Mouse (Mus musculus): ENCODE measurements around the gene Myo1g. TPM values are rescaled to one million over a fixed set of nuclear protein-coding genes. Genes with fewer than 3 reads are reported as not detected.
"Not testable (repeated sequence)": the region's sequence is repeated elsewhere in the genome, so short reads cannot be mapped to it uniquely, and the experiment has no call there.

Gene Myo1g
- polyA plus RNA-seq, 1 experiment from 2014 or later = 0.53 TPM

DNA sequence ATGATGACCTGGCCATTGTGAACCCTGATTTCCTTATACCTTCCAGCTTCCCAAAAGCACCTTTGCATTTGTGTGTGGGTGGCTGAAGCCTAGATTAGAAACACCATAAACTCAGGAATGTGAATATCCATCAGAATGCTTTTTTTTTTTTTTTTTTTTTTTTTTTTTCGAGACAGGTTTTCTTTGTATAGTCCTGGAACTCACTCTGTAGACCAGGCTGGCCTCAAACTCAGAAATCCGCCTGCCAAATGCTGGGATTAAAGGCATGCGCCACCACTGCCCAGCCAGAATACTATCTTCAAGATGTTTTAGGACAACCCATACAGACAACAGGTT lies 25.1 kb upstream of the Myo1g start:
- H3K27me3 ChIP-seq (ENCODE audit: control insufficient read depth, insufficient read depth, low read depth, low read length) = no peaks in the 10 kb centered on the region
- H3K4me1 ChIP-seq (ENCODE audit: control insufficient read depth, insufficient read depth, low read length) = peaks cover 16% of the 10 kb centered on the region
- peak overlapping the region; percentile 94 for H3K4me3 ChIP-seq (ENCODE audit: low read depth, low read length)
- H3K9ac ChIP-seq (ENCODE audit: low read depth, low read length) = peak overlapping the region; percentile 90
- peak; percentile 37 for ATAC-seq
- peak overlapping the region; percentile 92 for H3K27ac ChIP-seq (ENCODE audit: low read length)
- WGBS = 21% methylated on average over 3 of the region's 3 CpGs
- no peaks in the 10 kb centered on the region for H3K36me3 ChIP-seq (ENCODE audit: control insufficient read depth, insufficient read depth, low read length)
- peak overlapping the region; percentile 89 for H3K4me2 ChIP-seq (ENCODE audit: low read length)
- no peaks in the 10 kb centered on the region for H3K9me3 ChIP-seq (replicated peaks; ENCODE audit: control insufficient read depth, low read length, poor library complexity, severe bottlenecking)

DNA sequence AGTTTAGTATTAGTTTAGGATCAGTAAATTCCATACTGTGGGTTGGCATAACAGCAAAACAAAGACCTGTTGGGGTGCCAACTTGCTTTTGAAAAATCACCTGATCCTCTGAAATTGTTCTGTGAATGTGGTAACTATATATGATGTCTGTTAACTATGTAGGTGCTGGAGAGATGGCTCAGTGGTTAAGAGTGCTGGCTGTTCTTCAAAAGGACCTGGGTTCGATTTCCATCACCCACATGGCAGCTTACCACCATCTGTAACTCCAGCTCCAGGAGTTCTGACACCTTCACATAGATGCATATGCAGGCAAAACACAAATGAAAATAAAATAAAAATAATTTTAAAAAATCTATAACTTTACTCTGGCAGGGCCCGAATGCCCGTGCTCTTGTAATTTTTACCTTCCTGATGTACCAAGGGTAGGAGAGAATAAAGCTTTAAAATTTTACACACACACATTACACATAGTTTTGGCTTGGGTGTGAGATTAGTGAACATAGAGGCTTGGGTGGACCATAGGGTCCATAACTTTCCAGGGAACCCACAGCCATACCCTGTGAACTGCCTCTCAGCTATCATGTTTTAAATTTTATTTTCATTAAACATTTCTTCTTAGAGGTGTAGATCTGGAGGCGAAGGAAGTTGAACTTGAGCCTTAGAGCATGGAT lies 24.6 kb upstream of the Myo1g start:
- ATAC-seq = no peak
- Histone ChIP-seq H3K4me2 (ENCODE audit: low read length) (peak overlapping the region; percentile 89; the same call in 1 of the 2 replicates), H3K9me3 (replicated peaks; ENCODE audit: control insufficient read depth, low read length, poor library complexity, severe bottlenecking) (no peaks in the 10 kb centered on the region), H3K27me3 (ENCODE audit: control insufficient read depth, insufficient read depth, low read depth, low read length) (no peaks in the 10 kb centered on the region), H3K4me1 (ENCODE audit: control insufficient read depth, insufficient read depth, low read length) (peaks cover 16% of the 10 kb centered on the region), H3K27ac (ENCODE audit: low read length) (peak overlapping the region; percentile 92; the same call in 1 of the 2 replicates), H3K36me3 (ENCODE audit: control insufficient read depth, insufficient read depth, low read length) (no peaks in the 10 kb centered on the region), H3K9ac (ENCODE audit: low read depth, low read length) (no peak overlapping the region), H3K4me3 (ENCODE audit: low read depth, low read length) (no peak overlapping the region)
- 97% methylated on average over 4 of the region's 4 CpGs for WGBS

DNA sequence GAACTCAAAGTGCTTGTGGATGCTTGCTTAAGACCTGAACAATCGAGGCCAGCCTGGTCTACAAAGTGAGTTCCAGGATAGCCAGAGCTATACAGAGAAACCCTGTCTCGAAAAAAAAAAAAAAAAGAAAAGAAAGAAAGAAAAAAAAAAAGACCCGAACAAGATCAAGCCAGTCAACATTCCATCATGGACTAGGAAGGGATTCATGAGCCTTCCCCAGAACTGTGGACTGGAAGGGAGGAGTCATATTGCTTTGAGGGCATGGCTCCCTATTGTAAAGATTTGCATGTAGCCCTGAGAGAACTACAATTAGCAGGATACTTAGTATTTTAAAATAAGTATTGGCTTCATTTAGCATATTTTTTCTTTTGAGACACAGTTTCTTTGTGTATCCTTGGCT lies 23.9 kb upstream of the Myo1g start:
- Histone ChIP-seq H3K27ac (ENCODE audit: low read length) (no peak overlapping the region), H3K36me3 (ENCODE audit: control insufficient read depth, insufficient read depth, low read length) (no peaks in the 10 kb centered on the region), H3K4me1 (ENCODE audit: control insufficient read depth, insufficient read depth, low read length) (peaks cover 16% of the 10 kb centered on the region), H3K4me2 (ENCODE audit: low read length) (no peak overlapping the region), H3K4me3 (ENCODE audit: low read depth, low read length) (no peak overlapping the region), H3K27me3 (ENCODE audit: control insufficient read depth, insufficient read depth, low read depth, low read length) (no peaks in the 10 kb centered on the region), H3K9ac (ENCODE audit: low read depth, low read length) (no peak overlapping the region), H3K9me3 (replicated peaks; ENCODE audit: control insufficient read depth, low read length, poor library complexity, severe bottlenecking) (no peaks in the 10 kb centered on the region)
- no peak for ATAC-seq
- WGBS = 89% methylated on average over 3 of the region's 3 CpGs

DNA sequence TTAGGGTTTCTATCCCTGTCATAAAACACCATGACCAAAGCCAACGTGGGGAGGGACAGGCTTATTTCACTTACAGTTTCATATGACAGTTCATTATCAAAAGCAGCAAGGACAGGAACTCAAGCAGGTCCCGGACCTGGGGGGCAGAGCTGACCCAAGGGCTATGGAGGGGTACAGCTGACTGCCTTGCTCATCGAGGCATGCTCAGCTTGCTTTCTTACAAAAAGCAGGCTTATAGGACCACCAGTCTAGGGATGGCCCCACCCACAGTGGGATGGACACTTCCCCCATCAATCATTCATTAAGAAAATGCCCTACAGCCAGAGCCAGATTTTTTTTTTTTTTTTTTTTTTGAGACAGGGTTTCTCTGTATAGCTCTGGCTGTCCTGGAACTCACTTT lies 10.0 kb upstream of the Myo1g start:
- Histone ChIP-seq H3K9ac (ENCODE audit: low read depth, low read length) (no peak overlapping the region), H3K27me3 (ENCODE audit: control insufficient read depth, insufficient read depth, low read depth, low read length) (no peaks in the 10 kb centered on the region), H3K27ac (ENCODE audit: low read length) (no peak overlapping the region), H3K36me3 (ENCODE audit: control insufficient read depth, insufficient read depth, low read length) (peaks cover 1% of the 10 kb centered on the region; the same call in 1 of the 2 replicates), H3K4me2 (ENCODE audit: low read length) (no peak overlapping the region), H3K9me3 (replicated peaks; ENCODE audit: control insufficient read depth, low read length, poor library complexity, severe bottlenecking) (no peaks in the 10 kb centered on the region), H3K4me3 (ENCODE audit: low read depth, low read length) (no peak overlapping the region), H3K4me1 (ENCODE audit: control insufficient read depth, insufficient read depth, low read length) (peaks cover 9% of the 10 kb centered on the region)
- no peak for ATAC-seq
- WGBS = 88% methylated on average over 3 of the region's 3 CpGs

DNA sequence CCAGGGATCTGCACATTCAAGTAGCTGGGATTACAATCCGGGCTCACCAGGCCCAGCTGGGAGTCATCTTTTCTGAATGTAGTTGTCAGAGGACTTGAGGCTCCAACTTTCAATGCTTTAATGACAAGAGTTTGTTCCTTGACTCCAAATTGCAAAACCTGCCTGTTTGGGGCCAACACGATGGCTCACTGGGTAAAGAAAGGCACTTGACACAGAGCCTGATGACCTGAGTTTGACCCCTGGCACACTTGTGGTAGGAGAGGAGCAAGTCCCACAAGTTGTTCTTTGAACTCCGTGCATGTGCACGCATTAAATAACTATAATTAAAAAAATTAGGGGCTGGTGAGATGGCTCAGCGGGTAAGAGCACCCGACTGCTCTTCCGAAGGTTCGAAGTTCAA lies 9.2 kb upstream of the Myo1g start:
- peaks cover 9% of the 10 kb centered on the region for H3K4me1 ChIP-seq (ENCODE audit: control insufficient read depth, insufficient read depth, low read length)
- no peak overlapping the region for H3K9ac ChIP-seq (ENCODE audit: low read depth, low read length)
- no peak overlapping the region for H3K4me3 ChIP-seq (ENCODE audit: low read depth, low read length)
- ATAC-seq = no peak
- peaks cover 8% of the 10 kb centered on the region for H3K36me3 ChIP-seq (ENCODE audit: control insufficient read depth, insufficient read depth, low read length)
- 93% methylated on average over 8 of the region's 8 CpGs for WGBS
- no peak overlapping the region for H3K4me2 ChIP-seq (ENCODE audit: low read length)
- no peaks in the 10 kb centered on the region for H3K9me3 ChIP-seq (replicated peaks; ENCODE audit: control insufficient read depth, low read length, poor library complexity, severe bottlenecking)
- no peaks in the 10 kb centered on the region for H3K27me3 ChIP-seq (ENCODE audit: control insufficient read depth, insufficient read depth, low read depth, low read length)
- no peak overlapping the region for H3K27ac ChIP-seq (ENCODE audit: low read length)

DNA sequence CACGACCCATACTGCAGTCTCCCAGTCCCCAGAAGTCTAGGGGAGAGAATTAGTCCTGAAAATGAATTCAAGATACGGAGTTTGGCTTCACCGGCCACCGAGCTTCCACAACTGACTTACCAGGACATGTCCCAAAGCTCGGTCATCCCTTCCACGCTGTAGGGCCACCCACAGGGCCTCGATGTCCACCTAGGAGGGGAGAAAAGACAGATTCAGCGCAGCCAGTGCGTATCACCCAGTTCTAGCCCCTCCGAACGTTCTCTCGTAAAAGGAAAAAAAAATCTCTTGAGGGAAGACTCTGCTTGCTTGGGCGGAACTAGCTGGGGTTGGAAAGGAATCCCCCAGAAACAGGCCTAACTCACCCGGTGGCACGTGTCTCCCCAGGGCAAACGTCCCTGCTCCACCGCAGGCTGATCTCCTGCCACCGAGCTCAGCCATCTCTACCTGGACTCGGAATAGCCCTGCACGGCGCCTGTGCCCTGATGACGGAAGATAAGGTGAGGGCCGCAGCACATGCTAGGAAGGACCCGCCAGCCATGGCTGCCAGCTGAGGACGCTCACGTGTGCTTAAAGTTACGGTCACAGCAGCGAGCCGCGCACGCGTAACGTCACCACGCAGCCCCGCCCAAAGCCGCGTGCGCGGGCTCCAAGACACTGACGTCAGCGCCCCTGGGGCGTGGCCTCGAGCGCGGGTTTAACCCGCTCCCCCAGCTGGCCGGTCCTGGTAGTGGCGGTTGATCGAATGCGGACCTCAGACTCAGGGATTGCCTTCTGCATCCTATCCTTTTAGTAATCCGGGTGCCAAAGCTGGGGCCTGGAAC lies 7.6 kb upstream of the Myo1g start:
- H3K9ac ChIP-seq (ENCODE audit: low read depth, low read length) = peak overlapping the region; percentile 73
- H3K4me1 ChIP-seq (ENCODE audit: control insufficient read depth, insufficient read depth, low read length) = peaks cover 9% of the 10 kb centered on the region
- peak overlapping the region; percentile 77 for H3K27ac ChIP-seq (ENCODE audit: low read length)
- H3K9me3 ChIP-seq (replicated peaks; ENCODE audit: control insufficient read depth, low read length, poor library complexity, severe bottlenecking) = no peaks in the 10 kb centered on the region
- peak overlapping the region; percentile 62 for H3K4me3 ChIP-seq (ENCODE audit: low read depth, low read length)
- peaks cover 14% of the 10 kb centered on the region for H3K36me3 ChIP-seq (ENCODE audit: control insufficient read depth, insufficient read depth, low read length)
- WGBS = under 1% methylated on average over 51 of the region's 51 CpGs
- ATAC-seq = peak; percentile 96
- H3K4me2 ChIP-seq (ENCODE audit: low read length) = peak overlapping the region; percentile 87
- no peaks in the 10 kb centered on the region for H3K27me3 ChIP-seq (ENCODE audit: control insufficient read depth, insufficient read depth, low read depth, low read length)

DNA sequence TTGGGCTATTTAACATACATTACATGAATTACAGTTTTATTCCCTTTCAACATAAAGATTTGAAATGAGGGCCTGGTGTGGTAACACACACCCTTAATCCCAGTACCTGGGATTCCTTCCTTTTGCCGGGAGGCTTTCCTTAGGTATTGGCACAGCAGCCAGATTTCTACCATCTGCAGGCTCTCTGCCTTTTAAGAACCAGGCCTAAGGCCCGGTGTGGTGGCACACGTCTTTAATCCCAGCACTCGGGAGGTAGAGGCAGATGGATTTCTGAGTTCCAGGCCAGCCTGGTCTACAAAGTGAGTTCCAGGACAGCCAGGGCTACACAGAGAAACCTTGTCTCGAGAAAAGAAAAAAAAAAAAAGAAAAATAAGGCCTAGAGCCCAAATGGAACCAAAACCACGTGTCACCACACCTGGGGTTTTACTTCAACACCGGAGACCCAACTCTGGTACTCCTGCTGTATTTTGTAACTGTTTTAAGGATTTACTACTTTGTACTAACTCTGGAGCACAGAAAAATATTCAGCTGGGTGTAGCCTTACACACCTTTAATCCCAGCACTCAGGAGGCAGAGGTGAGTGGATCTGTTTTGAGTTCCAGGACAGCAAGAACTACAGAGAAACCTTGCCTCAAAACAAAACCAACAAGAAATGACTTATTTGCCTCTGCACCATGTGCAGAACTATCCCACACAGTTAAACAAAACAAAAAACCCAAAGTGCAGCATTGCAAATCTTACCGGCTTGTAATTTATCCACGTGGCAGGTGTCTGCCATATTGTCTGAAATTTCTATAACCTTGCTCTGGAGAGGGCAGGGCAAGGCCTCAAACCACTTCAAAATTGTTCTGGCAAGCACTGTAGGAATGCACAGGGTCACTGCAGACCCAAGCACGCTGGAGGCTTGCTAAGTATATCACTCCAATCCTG lies 6.8 kb upstream of the Myo1g start:
- H3K9ac ChIP-seq (ENCODE audit: low read depth, low read length) = peak overlapping the region; percentile 73
- 20% methylated on average over 10 of the region's 10 CpGs for WGBS
- H3K4me2 ChIP-seq (ENCODE audit: low read length) = peak overlapping the region; percentile 87
- ATAC-seq = peak; percentile 55
- peaks cover 9% of the 10 kb centered on the region for H3K4me1 ChIP-seq (ENCODE audit: control insufficient read depth, insufficient read depth, low read length)
- peaks cover 14% of the 10 kb centered on the region for H3K36me3 ChIP-seq (ENCODE audit: control insufficient read depth, insufficient read depth, low read length)
- H3K27me3 ChIP-seq (ENCODE audit: control insufficient read depth, insufficient read depth, low read depth, low read length) = no peaks in the 10 kb centered on the region
- peak overlapping the region; percentile 77 for H3K27ac ChIP-seq (ENCODE audit: low read length)
- H3K9me3 ChIP-seq (replicated peaks; ENCODE audit: control insufficient read depth, low read length, poor library complexity, severe bottlenecking) = no peaks in the 10 kb centered on the region
- peak overlapping the region; percentile 62 for H3K4me3 ChIP-seq (ENCODE audit: low read depth, low read length)

DNA sequence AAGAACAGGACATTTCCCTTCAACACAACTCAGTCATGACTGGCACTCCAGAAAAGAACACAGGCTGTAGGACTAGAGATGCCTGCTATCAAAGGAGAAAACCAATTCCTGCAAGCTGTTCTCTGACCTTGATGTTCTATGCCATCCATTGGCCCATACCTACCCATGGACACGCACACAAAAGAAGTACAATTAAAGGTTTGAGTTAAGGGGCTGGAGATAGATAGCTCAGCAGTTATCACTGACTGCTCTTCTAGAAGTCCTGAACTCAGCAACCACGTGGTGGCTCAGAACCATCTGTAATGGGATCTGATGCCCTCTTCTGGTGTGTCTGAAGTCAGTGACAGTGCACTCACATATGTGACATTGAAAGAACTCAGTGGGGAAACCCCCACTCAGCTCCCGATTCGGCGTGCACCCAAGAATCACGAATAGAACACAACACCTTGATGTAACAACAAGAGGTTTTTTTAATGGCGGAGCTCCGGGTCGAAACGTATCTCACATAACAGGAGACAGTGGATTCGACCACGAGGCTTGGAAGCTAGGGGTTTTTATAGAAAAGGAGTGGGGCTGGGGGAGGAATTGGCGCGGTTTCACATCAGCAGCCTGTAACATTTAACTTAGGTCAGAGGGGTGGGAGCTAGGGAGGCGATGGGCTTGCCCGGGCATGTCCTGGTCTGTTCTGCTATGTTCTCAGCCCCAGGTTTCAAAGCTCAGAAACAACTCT lies 5.9 kb upstream of the Myo1g start:
- Histone ChIP-seq H3K36me3 (ENCODE audit: control insufficient read depth, insufficient read depth, low read length) (peaks cover 14% of the 10 kb centered on the region), H3K4me2 (ENCODE audit: low read length) (peak overlapping the region; percentile 87)
- not testable (repeated sequence) for H3K4me1 ChIP-seq (ENCODE audit: control insufficient read depth, insufficient read depth, low read length); H3K27me3 ChIP-seq (ENCODE audit: control insufficient read depth, insufficient read depth, low read depth, low read length); H3K9ac ChIP-seq (ENCODE audit: low read depth, low read length); H3K27ac ChIP-seq (ENCODE audit: low read length); H3K4me3 ChIP-seq (ENCODE audit: low read depth, low read length); ATAC-seq; H3K9me3 ChIP-seq (replicated peaks; ENCODE audit: control insufficient read depth, low read length, poor library complexity, severe bottlenecking)
- 78% methylated on average over 10 of the region's 16 CpGs for WGBS
